Mouse (Mus musculus) C2C12 (cell line): ENCODE data around the gene Tbc1d22a.

Experiments
- CTCF ChIP-seq: IDR thresholded peaks from one replicate; pipeline ENCODE4 v1.5.1; 2011; ENCODE audit not compliant: control insufficient read depth, insufficient read depth, insufficient read length
- MAX ChIP-seq: IDR thresholded peaks from one replicate; pipeline ENCODE4 v1.6.1; 2011; ENCODE audit warnings: mild to moderate bottlenecking, control low read depth

DNA sequence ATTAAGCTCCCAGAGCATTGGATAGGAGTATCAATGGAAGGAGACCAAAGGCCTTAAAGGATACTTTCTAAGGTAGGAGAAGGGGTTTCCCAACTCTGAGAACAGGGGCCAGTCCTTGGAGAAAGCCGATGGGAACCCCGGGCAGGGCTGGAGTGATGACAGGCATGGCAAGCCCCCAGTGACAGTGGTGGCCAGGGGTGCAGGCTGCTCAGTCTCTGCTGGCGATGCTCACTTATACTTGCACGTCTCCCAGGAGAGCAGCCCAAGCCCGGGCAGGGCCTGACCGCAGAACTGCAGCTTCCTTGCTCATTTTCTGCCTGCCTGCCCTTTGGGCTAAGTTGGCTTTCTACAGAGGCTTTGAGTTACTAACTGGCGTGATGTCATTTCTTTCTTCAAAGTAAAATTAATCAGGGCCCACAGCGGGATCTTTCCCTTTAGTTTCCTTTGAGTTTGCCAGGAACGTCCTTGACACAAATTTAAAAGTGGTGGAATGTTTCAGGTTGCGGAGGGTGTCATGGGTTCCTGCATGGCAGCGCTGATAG lies 217.4 kb downstream of the Tbc1d22a start:
- no peak for TF ChIP-seq CTCF
- TF ChIP-seq MAX = no peak
